Mouse (Mus musculus) cortical plate, adult 2 months (tissue): Measurements from ENCODE around the gene Zfp706. TPM values are rescaled to one million over a fixed set of nuclear protein-coding genes. Genes with fewer than 3 reads are reported as not detected.
A peak's percentile ranks its signal among the peaks of the same experiment; 100 is the strongest.

Experiments used
- H3K27ac ChIP-seq: fragments of 200-500 bp; 2 replicates; pipeline ENCODE4 v1.5.1; 2012; ENCODE audit warnings: low read length, control low read depth, inconsistent platforms; ENCODE audit not compliant: insufficient read depth
- H3K4me1 ChIP-seq: fragments of 200-500 bp; 2 replicates; pipeline ENCODE4 v1.6.1; 2011; ENCODE audit warnings: low read length; ENCODE audit not compliant: control insufficient read depth, insufficient read depth
- H3K4me3 ChIP-seq: fragments of 200-500 bp; 2 replicates; pipeline ENCODE4 v1.5.1; 2011; ENCODE audit warnings: mild to moderate bottlenecking, low read length, control low read depth; ENCODE audit not compliant: insufficient read depth
- CTCF ChIP-seq: fragments of 200-500 bp; IDR thresholded peaks from 2 replicates; pipeline ENCODE4 v1.5.1; 2011; ENCODE audit warnings: mild to moderate bottlenecking, control low read depth, low read length; ENCODE audit not compliant: insufficient read depth; ENCODE audit errors: extremely low read depth
- POLR2A ChIP-seq: fragments of 200-500 bp; IDR thresholded peaks from 2 replicates; pipeline ENCODE4 v1.6.1; 2011; ENCODE audit warnings: mild to moderate bottlenecking, low read length, control low read depth; ENCODE audit not compliant: insufficient read depth; ENCODE audit errors: extremely low read depth
- polyA plus RNA-seq: library from polyadenylated mRNA; depleted of rRNA; stranded (reverse); fragments of >200 nt; gene quantifications from 2 replicates; pipeline ENCODE4 v1.2.3, GENCODE M21; 2012; rRNA removed

The Zfp706 gene
- 94.9 and 95.4 TPM in 2 replicates for polyA plus RNA-seq

DNA sequence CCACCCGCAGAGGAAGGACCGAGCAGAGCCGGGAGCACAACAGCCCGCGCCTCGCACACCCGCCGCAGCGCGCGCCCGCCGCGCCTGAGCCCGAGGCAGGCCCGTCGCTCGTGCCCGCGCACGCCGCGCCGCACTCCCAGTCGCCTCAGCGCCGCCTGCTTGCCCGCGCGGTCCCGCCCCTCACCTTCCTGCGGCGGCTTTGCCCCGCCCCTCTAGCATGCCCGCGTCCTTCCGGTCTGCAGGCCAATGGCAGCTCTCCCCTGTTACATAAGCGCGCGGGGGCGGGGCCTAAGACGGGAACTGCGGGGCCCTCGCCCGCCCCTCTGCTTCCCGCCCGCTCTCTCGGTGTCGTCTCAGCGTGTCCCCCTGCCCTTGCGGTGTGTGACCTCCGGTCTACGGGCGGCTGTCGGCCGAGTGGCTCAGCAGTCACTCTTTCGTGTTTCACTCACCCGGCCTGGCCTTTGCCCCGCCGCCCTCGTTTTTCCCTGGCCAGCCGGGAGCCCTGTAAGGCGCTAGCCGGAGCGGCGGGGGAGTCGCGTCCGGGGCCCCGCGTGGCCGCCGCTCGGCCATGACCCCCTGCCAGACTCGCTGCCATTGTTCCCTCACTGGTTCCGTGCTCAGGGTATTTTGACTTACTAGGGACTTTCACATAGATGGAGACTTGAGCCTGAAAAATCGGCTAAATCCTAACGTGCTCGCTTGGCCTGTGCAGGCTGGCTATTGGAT lies at the start of gene Zfp706:
Gene Zfp706, minus strand, starts transcription at position 541 of the 726 bp plus-strand sequence.
- peak within 1 kb of the TSS; percentile 70 for H3K4me3 ChIP-seq
- peak within 1 kb of the TSS; percentile 100 for H3K27ac ChIP-seq
- TF ChIP-seq POLR2A, result peak; percentile 83
- no peak for TF ChIP-seq CTCF
- H3K4me1 ChIP-seq, result peaks cover 5% of the 10 kb centered on the region; the same call in 1 of the 2 replicates

DNA sequence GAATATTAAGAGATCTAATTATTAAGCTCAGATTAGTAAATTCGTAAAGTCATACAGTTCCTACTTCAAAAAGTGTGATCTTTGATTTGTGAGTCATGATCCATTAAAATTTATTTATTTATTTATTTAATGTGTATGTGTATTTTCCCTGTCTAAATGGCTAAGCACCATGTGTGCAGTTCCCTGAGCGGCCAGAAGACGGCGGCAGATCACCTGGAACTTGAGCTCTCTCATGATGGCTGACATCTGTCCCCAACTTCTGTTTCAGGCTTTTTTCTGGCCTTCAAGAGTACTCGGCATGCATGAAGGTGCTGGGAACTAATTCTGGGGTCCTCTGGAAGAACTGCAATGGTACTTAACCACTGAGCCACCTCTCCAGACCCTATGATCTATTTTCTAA lies 47.0 kb upstream of the Zfp706 start:
- H3K27ac ChIP-seq, result no peak overlapping the region
- no peak for TF ChIP-seq POLR2A
- TF ChIP-seq CTCF, result 0 out of 2 replicates have a peak, but pooled peaks have one; percentile 10
- no peak overlapping the region for H3K4me3 ChIP-seq
- H3K4me1 ChIP-seq, result peaks cover 9% of the 10 kb centered on the region

DNA sequence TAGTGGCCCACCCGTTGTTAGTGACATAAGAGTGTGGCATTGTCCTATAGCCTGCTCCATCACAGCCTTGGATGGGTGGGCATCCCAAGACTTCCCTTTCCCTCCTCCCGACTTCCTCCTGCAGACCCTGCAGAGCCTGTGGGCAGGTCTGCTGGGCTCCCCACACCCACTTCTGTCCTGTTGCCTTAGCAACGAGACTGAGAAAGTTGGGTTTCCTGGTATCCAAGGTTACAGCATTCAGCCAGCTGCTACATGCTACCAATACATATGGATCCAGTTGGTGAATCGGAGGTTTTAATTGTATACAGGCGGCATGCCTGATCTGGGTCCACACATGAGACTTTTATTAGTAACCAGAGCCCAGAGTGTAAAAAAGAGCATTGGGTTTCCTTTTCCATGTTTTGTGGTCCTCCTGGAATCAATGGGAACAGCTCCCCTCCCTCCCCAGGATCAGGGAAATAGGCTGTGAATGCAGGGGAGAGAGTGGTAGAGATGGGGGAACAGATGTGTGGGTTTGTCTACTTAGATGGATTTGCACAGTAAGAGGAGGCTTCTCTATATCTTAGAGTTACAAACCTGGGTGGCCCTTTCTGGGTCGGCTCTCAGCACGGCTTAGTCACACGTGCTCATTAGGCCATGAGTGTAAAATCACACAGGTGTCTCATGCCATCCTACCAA lies 45.7 kb upstream of the Zfp706 start:
- TF ChIP-seq CTCF, result no peak
- no peak for TF ChIP-seq POLR2A
- H3K27ac ChIP-seq, result peak overlapping the region; percentile 77

DNA sequence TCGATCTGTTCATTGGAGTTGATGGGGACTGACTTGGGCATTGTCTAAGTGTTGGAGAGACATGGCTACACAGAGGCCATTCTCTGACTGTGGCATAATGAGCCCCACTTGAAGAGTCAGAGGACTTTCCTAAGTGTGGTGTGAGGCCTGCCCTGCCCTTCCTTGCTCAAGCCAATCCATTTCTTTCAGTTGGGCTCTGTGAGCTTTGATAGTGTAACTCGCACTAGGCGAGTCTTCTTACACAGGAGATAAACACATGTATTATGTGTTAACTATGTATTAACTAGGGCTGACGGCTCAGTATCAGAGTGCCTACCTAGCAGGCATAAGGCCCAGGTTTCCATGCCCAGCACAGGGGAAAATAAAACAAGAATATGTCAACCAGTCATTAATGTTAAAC lies 39.8 kb upstream of the Zfp706 start:
- no peak for TF ChIP-seq CTCF
- Histone ChIP-seq H3K27ac (no peak overlapping the region), H3K4me1 (peaks cover under 1% of the 10 kb centered on the region; the same call in 1 of the 2 replicates), H3K4me3 (no peak overlapping the region)

More for the DNA sequence above, 45.7 kb upstream of the Zfp706 start:
- Histone ChIP-seq H3K4me3 (no peak overlapping the region), H3K4me1 (peaks cover 9% of the 10 kb centered on the region)

DNA sequence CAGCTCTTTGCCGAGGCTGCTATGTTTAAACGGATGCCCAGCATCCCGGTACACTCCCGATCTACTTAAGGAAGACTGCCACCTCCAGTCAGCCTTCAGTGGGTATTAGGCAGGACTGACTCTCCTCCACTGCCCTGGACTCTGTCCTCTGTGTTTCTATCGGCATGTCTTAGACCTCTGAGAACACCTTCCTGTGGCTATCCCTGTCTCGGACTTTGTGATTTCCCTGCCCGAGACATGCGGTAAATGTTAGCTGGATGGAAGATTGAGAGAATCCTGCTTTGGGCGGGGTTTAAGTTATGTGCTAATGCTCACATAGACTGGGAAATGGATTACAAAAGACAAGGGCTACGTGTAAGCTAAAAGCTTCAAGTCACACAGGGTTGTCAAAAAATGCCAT lies 39.0 kb upstream of the Zfp706 start:
- Histone ChIP-seq H3K27ac (no peak overlapping the region), H3K4me1 (peaks cover 2% of the 10 kb centered on the region; the same call in 1 of the 2 replicates), H3K4me3 (no peak overlapping the region)
- TF ChIP-seq CTCF (no peak), POLR2A (no peak)

DNA sequence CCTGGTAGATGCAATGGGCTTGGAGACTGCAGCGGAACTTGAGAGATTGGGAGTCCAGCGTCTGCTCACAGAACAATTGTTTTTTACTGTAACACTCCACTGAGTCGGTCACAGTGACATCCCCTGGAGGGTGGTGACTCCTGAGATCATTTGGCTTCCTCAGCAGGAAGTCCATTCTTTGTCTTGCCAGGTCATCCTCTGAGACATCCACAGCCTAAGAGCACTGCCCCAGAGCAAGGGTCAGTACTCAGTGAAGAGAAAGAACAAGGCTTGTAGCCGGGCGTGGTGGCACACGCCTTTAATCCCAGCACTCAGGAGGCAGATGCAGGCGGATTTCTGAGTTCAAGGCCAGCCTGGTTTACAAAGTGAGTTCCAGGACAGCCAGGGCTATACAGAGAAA lies 38.6 kb upstream of the Zfp706 start:
- TF ChIP-seq CTCF (no peak), POLR2A (no peak)
- no peak overlapping the region for H3K4me3 ChIP-seq
- H3K27ac ChIP-seq, result no peak overlapping the region
- H3K4me1 ChIP-seq, result peaks cover 3% of the 10 kb centered on the region; the same call in 1 of the 2 replicates

DNA sequence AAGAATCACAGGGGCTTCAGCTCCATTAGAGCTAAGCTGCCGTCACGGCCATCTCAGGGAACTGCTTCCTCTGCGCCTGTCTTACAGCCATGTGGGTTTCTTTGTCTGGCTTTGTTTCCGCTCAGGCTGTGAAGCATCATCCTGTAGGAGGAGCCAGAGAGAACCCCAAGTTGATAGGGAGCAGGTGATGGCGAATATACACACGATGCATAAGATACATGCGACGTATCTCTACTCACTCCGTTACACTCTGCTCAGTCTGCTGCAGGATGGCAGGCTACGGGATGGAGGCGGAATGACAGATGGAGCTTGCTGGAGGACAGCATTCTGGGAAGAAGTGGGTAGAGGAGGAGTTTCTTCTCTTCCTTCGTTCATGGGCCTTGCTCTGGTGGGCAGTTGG lies 37.9 kb upstream of the Zfp706 start:
- TF ChIP-seq CTCF, result peak; percentile 32; the same call in 1 of the 2 replicates
- 0 out of 2 replicates have a peak, but pooled peaks have one; percentile 58 for TF ChIP-seq POLR2A
- H3K4me3 ChIP-seq, result no peak overlapping the region
- no peak overlapping the region for H3K27ac ChIP-seq
- peaks cover 6% of the 10 kb centered on the region; the same call in 1 of the 2 replicates for H3K4me1 ChIP-seq

DNA sequence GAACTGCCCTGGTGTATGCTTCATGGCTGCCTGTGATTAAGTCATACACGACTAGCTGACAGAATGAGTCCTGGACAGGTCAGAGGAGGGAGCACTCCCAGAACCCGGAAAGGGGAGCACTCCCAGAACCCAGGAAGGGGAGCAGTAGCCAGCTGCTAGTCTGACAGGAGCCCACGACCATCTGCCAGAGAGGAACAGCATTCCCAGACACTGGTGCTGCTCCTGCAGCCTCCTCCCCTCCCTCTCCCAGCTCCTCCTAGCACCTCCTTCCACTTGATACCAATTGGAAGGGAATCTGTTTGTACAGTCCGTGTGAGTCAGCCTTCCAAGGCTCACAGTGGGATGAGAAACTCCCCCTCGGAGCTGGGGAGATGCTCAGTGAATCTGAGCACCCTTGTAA lies 35.0 kb upstream of the Zfp706 start:
- TF ChIP-seq CTCF (no peak), POLR2A (no peak)
- Histone ChIP-seq H3K4me1 (peaks cover 6% of the 10 kb centered on the region; the same call in 1 of the 2 replicates), H3K27ac (no peak overlapping the region), H3K4me3 (no peak overlapping the region)

DNA sequence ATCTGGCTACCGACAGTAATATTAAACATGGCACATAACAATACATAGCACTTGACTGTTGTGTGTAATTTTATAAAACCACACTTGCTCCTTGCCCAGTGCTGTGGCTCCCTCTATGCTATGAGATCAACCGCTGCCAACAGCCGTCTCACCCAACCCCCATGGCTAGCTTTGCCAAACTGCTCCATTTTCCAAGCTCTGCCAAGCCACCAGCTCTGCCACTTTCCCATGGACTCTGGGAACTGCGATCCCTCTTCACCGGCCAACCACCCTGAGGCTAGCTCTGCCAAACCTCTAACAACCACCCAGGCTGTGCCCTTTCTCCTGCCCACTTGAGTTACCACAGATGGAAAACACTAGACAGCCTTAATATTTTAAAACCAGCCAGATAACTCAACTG lies 33.6 kb upstream of the Zfp706 start:
- no peak overlapping the region for H3K4me3 ChIP-seq
- peak overlapping the region; percentile 39; the same call in 1 of the 2 replicates for H3K27ac ChIP-seq
- no peak for TF ChIP-seq CTCF
- TF ChIP-seq POLR2A, result no peak
- H3K4me1 ChIP-seq, result peaks cover 11% of the 10 kb centered on the region; the same call in 1 of the 2 replicates
